Mouse (Mus musculus): ENCODE results near the gene Soga1.

Gene Soga1

GRCm38 (mm10) chr2:156974967-156975366 lies 104.1 kb downstream of the Soga1 start:
- DNase-seq: no peak

GRCm38 (mm10) chr2:156973316-156974100 lies 105.5 kb downstream of the Soga1 start:
- no peak for DNase-seq

GRCm38 (mm10) chr2:156970253-156970652 lies 108.8 kb downstream of the Soga1 start:
- DNase-seq: no peak

GRCm38 (mm10) chr2:156968501-156968900 lies 110.6 kb downstream of the Soga1 start:
- no peak for DNase-seq

- DNase-seq: no peak
Measured at GRCm38 (mm10) chr2:156967388-156967787, 111.7 kb downstream of the Soga1 start.

Measured in kidney, adult 8-10 months (tissue).